Mouse (Mus musculus): ENCODE measurements around the gene Gm42742. TPM values are rescaled to one million over a fixed set of nuclear protein-coding genes. Genes with fewer than 3 reads are reported as not detected.

Gene Gm42742
- polyA plus RNA-seq, 1 experiment from 2014 or later, result 31.1 TPM

- H3K36me3 ChIP-seq (ENCODE audit: control insufficient read depth, insufficient read depth, low read length), result 0 out of 2 replicates have a peak, but pooled peaks cover 4% of the 10 kb centered on the region
- H3K4me2 ChIP-seq (ENCODE audit: low read depth, low read length), result no peak overlapping the region
- H3K27ac ChIP-seq (ENCODE audit: low read length), result no peak overlapping the region
- no peaks in the 10 kb centered on the region for H3K4me1 ChIP-seq (ENCODE audit: control insufficient read depth, insufficient read depth, low read length)
- H3K9me3 ChIP-seq (replicated peaks; ENCODE audit: control insufficient read depth, low read length), result no peaks in the 10 kb centered on the region; the same call in 1 of the 2 replicates
- no peaks in the 10 kb centered on the region for H3K27me3 ChIP-seq (ENCODE audit: control insufficient read depth, insufficient read depth, low read length)
- H3K4me3 ChIP-seq (replicated peaks; ENCODE audit: low read length), result no peak overlapping the region
- H3K9ac ChIP-seq (ENCODE audit: low read length), result no peak overlapping the region
- ATAC-seq (ENCODE audit: insufficient read depth, low FRiP score), result no peak
- 82% methylated on average over 4 of the region's 4 CpGs for WGBS
Observed at GRCm38 (mm10) chr7:126996449-126996848, 24.4 kb downstream of the Gm42742 start.

- no peaks in the 10 kb centered on the region for H3K4me1 ChIP-seq (ENCODE audit: control insufficient read depth, insufficient read depth, low read length)
- no peaks in the 10 kb centered on the region for H3K36me3 ChIP-seq (ENCODE audit: control insufficient read depth, insufficient read depth, low read length)
- no peak overlapping the region for H3K4me3 ChIP-seq (replicated peaks; ENCODE audit: low read length)
- no peak for ATAC-seq (ENCODE audit: insufficient read depth, low FRiP score)
- no peak overlapping the region for H3K4me2 ChIP-seq (ENCODE audit: low read depth, low read length)
- H3K9ac ChIP-seq (ENCODE audit: low read length), result no peak overlapping the region
- H3K27me3 ChIP-seq (ENCODE audit: control insufficient read depth, insufficient read depth, low read length), result no peaks in the 10 kb centered on the region
- H3K9me3 ChIP-seq (replicated peaks; ENCODE audit: control insufficient read depth, low read length), result no peaks in the 10 kb centered on the region
- no peak overlapping the region for H3K27ac ChIP-seq (ENCODE audit: low read length)
- WGBS, result 73% methylated on average over 8 of the region's 8 CpGs
Observed at GRCm38 (mm10) chr7:126988816-126989215, 32.1 kb downstream of the Gm42742 start.

GRCm38 (mm10) chr7:126986319-126986718 is 34.6 kb downstream of the Gm42742 start:
- Histone ChIP-seq H3K4me1 (ENCODE audit: control insufficient read depth, insufficient read depth, low read length) (no peaks in the 10 kb centered on the region), H3K4me2 (ENCODE audit: low read depth, low read length) (no peak overlapping the region), H3K9ac (ENCODE audit: low read length) (no peak overlapping the region), H3K9me3 (replicated peaks; ENCODE audit: control insufficient read depth, low read length) (no peaks in the 10 kb centered on the region), H3K27me3 (ENCODE audit: control insufficient read depth, insufficient read depth, low read length) (no peaks in the 10 kb centered on the region), H3K27ac (ENCODE audit: low read length) (no peak overlapping the region), H3K36me3 (ENCODE audit: control insufficient read depth, insufficient read depth, low read length) (no peaks in the 10 kb centered on the region), H3K4me3 (replicated peaks; ENCODE audit: low read length) (no peak overlapping the region)
- ATAC-seq (ENCODE audit: insufficient read depth, low FRiP score), result peak; percentile 74; the same call in 1 of the 2 replicates
- WGBS, result 35% methylated on average over 9 of the region's 9 CpGs

GRCm38 (mm10) chr7:126984667-126985444 is 36.0 kb downstream of the Gm42742 start:
- no peak overlapping the region for H3K4me2 ChIP-seq (ENCODE audit: low read depth, low read length)
- no peaks in the 10 kb centered on the region for H3K9me3 ChIP-seq (replicated peaks; ENCODE audit: control insufficient read depth, low read length)
- H3K4me1 ChIP-seq (ENCODE audit: control insufficient read depth, insufficient read depth, low read length), result no peaks in the 10 kb centered on the region
- no peak overlapping the region for H3K9ac ChIP-seq (ENCODE audit: low read length)
- no peak overlapping the region for H3K4me3 ChIP-seq (replicated peaks; ENCODE audit: low read length)
- ATAC-seq (ENCODE audit: insufficient read depth, low FRiP score), result no peak
- H3K27me3 ChIP-seq (ENCODE audit: control insufficient read depth, insufficient read depth, low read length), result no peaks in the 10 kb centered on the region
- 0 out of 2 replicates have a peak, but pooled peaks cover 4% of the 10 kb centered on the region for H3K36me3 ChIP-seq (ENCODE audit: control insufficient read depth, insufficient read depth, low read length)
- H3K27ac ChIP-seq (ENCODE audit: low read length), result no peak overlapping the region
- WGBS, result 41% methylated on average over 10 of the region's 10 CpGs

GRCm38 (mm10) chr7:126983113-126983512 is 37.8 kb downstream of the Gm42742 start:
- 63% methylated on average over 7 of the region's 7 CpGs for WGBS
- H3K4me2 ChIP-seq (ENCODE audit: low read depth, low read length), result no peak overlapping the region
- ATAC-seq (ENCODE audit: insufficient read depth, low FRiP score), result no peak
- H3K9ac ChIP-seq (ENCODE audit: low read length), result no peak overlapping the region
- H3K4me1 ChIP-seq (ENCODE audit: control insufficient read depth, insufficient read depth, low read length), result no peaks in the 10 kb centered on the region
- no peak overlapping the region for H3K4me3 ChIP-seq (replicated peaks; ENCODE audit: low read length)
- no peaks in the 10 kb centered on the region for H3K27me3 ChIP-seq (ENCODE audit: control insufficient read depth, insufficient read depth, low read length)
- peaks cover 8% of the 10 kb centered on the region; the same call in 1 of the 2 replicates for H3K36me3 ChIP-seq (ENCODE audit: control insufficient read depth, insufficient read depth, low read length)
- H3K9me3 ChIP-seq (replicated peaks; ENCODE audit: control insufficient read depth, low read length), result no peaks in the 10 kb centered on the region
- H3K27ac ChIP-seq (ENCODE audit: low read length), result no peak overlapping the region

GRCm38 (mm10) chr7:126982054-126982453 is 38.8 kb downstream of the Gm42742 start:
- no peak overlapping the region for H3K4me3 ChIP-seq (replicated peaks; ENCODE audit: low read length)
- no peak overlapping the region for H3K9ac ChIP-seq (ENCODE audit: low read length)
- H3K9me3 ChIP-seq (replicated peaks; ENCODE audit: control insufficient read depth, low read length), result no peaks in the 10 kb centered on the region
- H3K27ac ChIP-seq (ENCODE audit: low read length), result no peak overlapping the region
- peaks cover 8% of the 10 kb centered on the region; the same call in 1 of the 2 replicates for H3K36me3 ChIP-seq (ENCODE audit: control insufficient read depth, insufficient read depth, low read length)
- no peaks in the 10 kb centered on the region for H3K27me3 ChIP-seq (ENCODE audit: control insufficient read depth, insufficient read depth, low read length)
- no peak overlapping the region for H3K4me2 ChIP-seq (ENCODE audit: low read depth, low read length)
- no peak for ATAC-seq (ENCODE audit: insufficient read depth, low FRiP score)
- WGBS, result 72% methylated on average over 4 of the region's 4 CpGs
- no peaks in the 10 kb centered on the region for H3K4me1 ChIP-seq (ENCODE audit: control insufficient read depth, insufficient read depth, low read length)

GRCm38 (mm10) chr7:126981601-126982000 is 39.3 kb downstream of the Gm42742 start:
- Histone ChIP-seq H3K27ac (ENCODE audit: low read length) (no peak overlapping the region), H3K9ac (ENCODE audit: low read length) (no peak overlapping the region), H3K4me2 (ENCODE audit: low read depth, low read length) (no peak overlapping the region), H3K36me3 (ENCODE audit: control insufficient read depth, insufficient read depth, low read length) (peaks cover 8% of the 10 kb centered on the region; the same call in 1 of the 2 replicates), H3K4me1 (ENCODE audit: control insufficient read depth, insufficient read depth, low read length) (no peaks in the 10 kb centered on the region), H3K27me3 (ENCODE audit: control insufficient read depth, insufficient read depth, low read length) (no peaks in the 10 kb centered on the region), H3K9me3 (replicated peaks; ENCODE audit: control insufficient read depth, low read length) (no peaks in the 10 kb centered on the region), H3K4me3 (replicated peaks; ENCODE audit: low read length) (no peak overlapping the region)
- WGBS, result 90% methylated on average over 2 of the region's 2 CpGs
- ATAC-seq (ENCODE audit: insufficient read depth, low FRiP score), result no peak

- no peaks in the 10 kb centered on the region for H3K9me3 ChIP-seq (replicated peaks; ENCODE audit: control insufficient read depth, low read length)
- H3K36me3 ChIP-seq (ENCODE audit: control insufficient read depth, insufficient read depth, low read length), result peaks cover 8% of the 10 kb centered on the region; the same call in 1 of the 2 replicates
- no peak overlapping the region for H3K4me2 ChIP-seq (ENCODE audit: low read depth, low read length)
- H3K4me3 ChIP-seq (replicated peaks; ENCODE audit: low read length), result no peak overlapping the region
- ATAC-seq (ENCODE audit: insufficient read depth, low FRiP score), result no peak
- no peak overlapping the region for H3K27ac ChIP-seq (ENCODE audit: low read length)
- 88% methylated on average over 6 of the region's 6 CpGs for WGBS
- H3K27me3 ChIP-seq (ENCODE audit: control insufficient read depth, insufficient read depth, low read length), result no peaks in the 10 kb centered on the region
- no peaks in the 10 kb centered on the region for H3K4me1 ChIP-seq (ENCODE audit: control insufficient read depth, insufficient read depth, low read length)
- no peak overlapping the region for H3K9ac ChIP-seq (ENCODE audit: low read length)
Observed at GRCm38 (mm10) chr7:126978841-126979240, 42.1 kb downstream of the Gm42742 start.

- Histone ChIP-seq H3K4me3 (replicated peaks; ENCODE audit: low read length) (peak overlapping the region; percentile 98), H3K4me1 (ENCODE audit: control insufficient read depth, insufficient read depth, low read length) (no peaks in the 10 kb centered on the region), H3K27ac (ENCODE audit: low read length) (peak overlapping the region; percentile 97), H3K4me2 (ENCODE audit: low read depth, low read length) (peak overlapping the region; percentile 74), H3K36me3 (ENCODE audit: control insufficient read depth, insufficient read depth, low read length) (peaks cover 8% of the 10 kb centered on the region; the same call in 1 of the 2 replicates), H3K9me3 (replicated peaks; ENCODE audit: control insufficient read depth, low read length) (no peaks in the 10 kb centered on the region), H3K9ac (ENCODE audit: low read length) (peak overlapping the region; percentile 98), H3K27me3 (ENCODE audit: control insufficient read depth, insufficient read depth, low read length) (no peaks in the 10 kb centered on the region)
- ATAC-seq (ENCODE audit: insufficient read depth, low FRiP score), result no peak
- WGBS, result 20% methylated on average over 14 of the region's 14 CpGs
Observed at GRCm38 (mm10) chr7:126976878-126977459, 43.9 kb downstream of the Gm42742 start.
